Mouse (Mus musculus) forebrain, embryonic 10.5 days (tissue): ENCODE results near the gene Coro1c. TPM values are rescaled to one million over a fixed set of nuclear protein-coding genes. Genes with fewer than 3 reads are reported as not detected.

Experiments
- DNase-seq: peaks from one replicate; pipeline ENCODE4 v3.0.0-alpha.2; 2017; ENCODE audit warnings: low spot score; ENCODE audit errors: extremely low spot score
- H3K27ac ChIP-seq: fragments of 300-500 bp; sonication (generic); 2 replicates; pipeline ENCODE4 v1.5.1; 2016; ENCODE audit warnings: mild to moderate bottlenecking
- H3K27me3 ChIP-seq: fragments of 300-500 bp; sonication (generic); 2 replicates; pipeline ENCODE4 v1.6.1; 2016; ENCODE audit warnings: mild to moderate bottlenecking; ENCODE audit not compliant: poor library complexity, severe bottlenecking
- H3K36me3 ChIP-seq: fragments of 300-500 bp; sonication (generic); replicated peaks from 2 replicates; pipeline ENCODE4 v1.6.1; 2016; ENCODE audit warnings: mild to moderate bottlenecking, moderate library complexity
- H3K4me1 ChIP-seq: fragments of 300-500 bp; sonication (generic); 2 replicates; pipeline ENCODE4 v1.6.1; 2016
- H3K4me3 ChIP-seq: fragments of 300-500 bp; sonication (generic); 2 replicates; pipeline ENCODE4 v1.5.1; 2016; ENCODE audit warnings: mild to moderate bottlenecking, moderate library complexity
- H3K9me3 ChIP-seq: fragments of 300-500 bp; sonication (generic); 2 replicates; pipeline ENCODE4 v1.6.1; 2016; ENCODE audit warnings: mild to moderate bottlenecking, moderate library complexity
- WGBS: fragments of 180-500 bp; shearing (Covaris S2); methylation state at CpG from one replicate; pipeline ENCODE4 v1.1.7; 2016; 5-methylcytosine and 5-hydroxymethylcytosine counted together
- polyA plus RNA-seq: library from polyadenylated mRNA; unstranded; fragments of >200 nt; fragmentation: Nextera tagmentation; extraction: Ambion mirVana; gene quantifications from 2 replicates; pipeline ENCODE4 v1.2.1, GENCODE M21; 2016

Gene Coro1c
- 209 and 210 TPM in 2 replicates for polyA plus RNA-seq

DNA sequence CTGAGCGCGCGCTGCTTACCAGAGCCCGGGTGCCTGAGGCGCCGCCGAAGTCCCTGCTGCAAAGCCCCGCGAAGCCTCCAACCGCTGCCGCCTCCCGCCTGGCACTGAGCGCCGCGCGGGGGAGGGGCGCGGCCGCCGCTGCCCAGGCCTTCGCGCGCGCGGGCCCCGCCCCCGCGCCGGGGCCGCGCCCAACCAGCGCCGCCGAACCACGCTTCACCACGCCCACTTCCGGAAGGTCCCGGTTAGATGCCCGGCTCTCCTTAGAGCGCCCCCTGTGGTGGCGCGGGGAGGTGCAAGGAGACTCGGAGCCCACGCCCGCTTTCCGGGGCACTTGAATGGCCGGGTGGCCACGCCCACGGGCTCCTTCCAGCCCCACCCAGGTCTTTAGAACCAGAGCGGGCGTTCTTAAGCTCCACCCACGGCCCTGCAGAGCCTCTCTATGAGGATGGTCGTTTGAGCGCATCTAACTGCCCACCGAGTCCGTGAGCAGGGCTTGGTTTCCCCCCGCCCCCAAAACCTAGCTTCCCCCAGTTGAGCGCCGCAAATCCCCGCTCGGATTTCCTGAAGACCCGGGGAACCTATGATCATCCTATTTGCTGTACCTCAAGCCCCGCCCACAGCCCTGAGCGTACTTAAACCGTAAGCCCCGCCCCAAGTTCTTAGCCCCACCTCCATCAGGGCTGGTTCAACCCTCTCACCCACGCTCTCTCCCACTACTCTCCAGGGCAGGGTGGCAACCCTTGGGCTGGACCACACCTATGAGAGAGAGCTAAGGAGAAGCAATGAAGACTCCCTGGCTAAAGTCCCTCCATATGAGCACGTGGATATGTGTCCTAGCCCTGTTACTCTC lies at the start of gene Coro1c:
Gene Coro1c (minus strand): TSS at position 167 of the 850 bp plus-strand sequence.
- no peaks in the 10 kb centered on the region for H3K9me3 ChIP-seq
- H3K36me3 ChIP-seq = no peaks in the 10 kb centered on the region; the same call in 1 of the 2 replicates
- peak within 1 kb of the TSS; percentile 98 for H3K4me3 ChIP-seq
- H3K27ac ChIP-seq = peak within 1 kb of the TSS; percentile 98
- peaks cover 67% of the 10 kb centered on the region for H3K4me1 ChIP-seq
- DNase-seq = peak; percentile 99
- under 1% methylated on average over 67 of the region's 68 CpGs for WGBS
- no peaks in the 10 kb centered on the region for H3K27me3 ChIP-seq

DNA sequence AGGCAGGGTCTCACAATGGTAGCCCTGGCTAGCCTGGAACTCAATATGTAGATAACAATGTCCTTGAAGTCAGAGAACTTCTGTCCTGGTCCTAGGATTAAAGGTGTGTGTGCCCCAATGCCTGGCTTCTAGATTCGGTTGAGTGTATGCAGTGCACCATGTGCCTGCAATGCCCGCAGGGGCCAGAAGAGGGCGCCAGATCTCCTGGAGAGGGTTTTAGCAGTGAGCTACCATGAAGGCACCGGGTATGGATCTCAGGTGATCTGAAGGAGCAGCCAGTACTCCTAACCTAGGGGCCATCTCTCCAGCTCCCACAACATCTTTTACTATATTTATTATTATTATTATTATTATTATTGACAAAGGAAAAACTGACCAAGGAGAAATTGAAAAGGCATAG lies 48.0 kb upstream of the Coro1c start:
- Histone ChIP-seq H3K27ac (no peak overlapping the region), H3K4me1 (peaks cover 25% of the 10 kb centered on the region), H3K9me3 (no peaks in the 10 kb centered on the region), H3K36me3 (peaks cover 71% of the 10 kb centered on the region), H3K4me3 (no peak overlapping the region), H3K27me3 (no peaks in the 10 kb centered on the region)
- peak; percentile 92 for DNase-seq
- WGBS = 13% methylated on average over 4 of the region's 4 CpGs

DNA sequence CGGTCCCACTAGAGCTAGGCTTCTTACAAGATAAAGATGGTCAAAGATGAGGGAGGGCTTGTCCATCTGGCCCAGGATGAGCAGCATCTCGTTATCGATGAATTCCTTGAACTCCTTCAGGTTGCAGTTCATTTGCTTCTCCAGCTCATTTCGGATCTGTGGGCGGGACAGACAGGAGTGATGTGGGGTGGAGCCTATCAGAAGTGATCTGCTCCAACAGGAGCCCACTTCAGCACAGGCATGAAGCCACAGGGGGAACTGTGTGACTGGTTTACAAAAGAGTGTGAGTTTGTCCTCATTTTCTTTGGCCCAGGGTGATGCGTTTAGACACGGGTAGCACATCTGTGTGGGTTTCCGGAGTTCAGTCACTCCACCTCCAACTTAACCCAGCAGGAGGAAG lies 47.1 kb upstream of the Coro1c start:
- no peaks in the 10 kb centered on the region for H3K9me3 ChIP-seq
- WGBS = 89% methylated on average over 8 of the region's 8 CpGs
- H3K4me3 ChIP-seq = no peak overlapping the region
- no peaks in the 10 kb centered on the region for H3K27me3 ChIP-seq
- H3K27ac ChIP-seq = no peak overlapping the region
- peaks cover 71% of the 10 kb centered on the region for H3K36me3 ChIP-seq
- DNase-seq = no peak
- H3K4me1 ChIP-seq = peaks cover 23% of the 10 kb centered on the region

DNA sequence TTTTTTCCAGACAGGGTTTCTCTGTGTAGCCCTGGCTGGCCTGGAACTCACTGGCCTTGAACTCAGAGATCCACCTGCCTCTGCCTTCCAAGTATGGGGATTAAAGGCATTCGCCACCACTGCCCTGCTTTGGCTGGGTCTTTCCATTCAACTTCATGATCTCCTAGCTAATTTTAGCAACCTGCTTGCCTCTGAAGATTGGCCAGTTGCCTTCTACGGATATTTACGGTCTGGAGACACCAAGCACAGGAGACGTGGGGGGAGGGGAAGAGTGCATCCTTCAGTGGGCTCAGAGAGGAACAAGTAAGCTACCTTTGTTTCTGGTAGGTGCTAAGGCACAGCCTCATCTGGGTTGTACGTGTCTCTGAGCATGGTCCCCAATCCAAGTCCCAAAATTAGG lies 46.7 kb upstream of the Coro1c start:
- Histone ChIP-seq H3K27me3 (no peaks in the 10 kb centered on the region), H3K36me3 (peaks cover 71% of the 10 kb centered on the region), H3K4me3 (no peak overlapping the region), H3K9me3 (no peaks in the 10 kb centered on the region), H3K27ac (no peak overlapping the region), H3K4me1 (peaks cover 23% of the 10 kb centered on the region)
- no peak for DNase-seq
- 91% methylated on average over 5 of the region's 5 CpGs for WGBS

DNA sequence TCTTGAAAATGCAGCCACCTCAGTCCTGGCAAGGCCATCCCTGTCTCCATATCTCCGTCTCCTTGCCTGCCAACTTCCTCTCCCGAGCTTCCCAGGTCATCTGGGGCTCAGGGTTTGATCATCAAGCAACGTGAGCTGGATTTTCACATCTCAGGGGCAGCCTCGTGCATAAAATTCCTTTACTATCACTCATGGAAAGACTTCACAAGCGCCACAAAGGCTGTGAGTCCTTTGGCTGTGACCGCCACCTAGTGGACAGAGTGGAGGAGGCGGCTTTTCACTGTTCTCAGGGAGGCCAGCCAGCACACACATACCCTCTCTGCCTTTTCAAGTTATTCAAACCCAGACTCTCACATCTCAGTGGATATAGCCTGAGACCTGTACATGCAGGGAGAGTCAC lies 45.9 kb upstream of the Coro1c start:
- Histone ChIP-seq H3K4me1 (peaks cover 15% of the 10 kb centered on the region), H3K4me3 (no peak overlapping the region), H3K27ac (0 out of 2 replicates have a peak overlapping the region, but pooled peaks have one; percentile 57), H3K27me3 (no peaks in the 10 kb centered on the region), H3K36me3 (peaks cover 79% of the 10 kb centered on the region), H3K9me3 (no peaks in the 10 kb centered on the region)
- peak; percentile 74 for DNase-seq
- 18% methylated on average over 7 of the region's 7 CpGs for WGBS

DNA sequence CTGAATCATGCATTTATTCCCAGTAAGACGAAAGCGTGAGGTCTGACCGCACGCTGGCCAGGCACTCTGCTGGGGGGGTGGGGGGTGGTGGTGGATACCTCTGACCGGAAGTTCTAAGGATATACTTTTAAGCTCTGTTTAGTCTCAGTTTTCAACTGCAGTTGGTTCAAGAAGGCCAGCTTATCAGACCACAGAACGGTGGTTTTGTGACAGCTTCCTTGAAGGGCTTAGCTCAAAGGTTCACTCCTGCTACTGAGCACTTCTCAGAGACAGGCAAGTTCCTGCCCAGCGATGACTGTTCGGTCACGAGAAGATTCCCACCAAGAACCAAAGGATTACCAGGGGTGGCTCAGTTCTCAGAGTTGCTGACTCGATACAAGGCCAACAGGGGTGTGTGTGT lies 44.0 kb upstream of the Coro1c start:
- no peak for DNase-seq
- H3K4me1 ChIP-seq = no peaks in the 10 kb centered on the region
- no peaks in the 10 kb centered on the region for H3K27me3 ChIP-seq
- H3K4me3 ChIP-seq = no peak overlapping the region
- no peak overlapping the region for H3K27ac ChIP-seq
- H3K9me3 ChIP-seq = no peaks in the 10 kb centered on the region
- H3K36me3 ChIP-seq = peaks cover 85% of the 10 kb centered on the region
- 94% methylated on average over 10 of the region's 10 CpGs for WGBS

DNA sequence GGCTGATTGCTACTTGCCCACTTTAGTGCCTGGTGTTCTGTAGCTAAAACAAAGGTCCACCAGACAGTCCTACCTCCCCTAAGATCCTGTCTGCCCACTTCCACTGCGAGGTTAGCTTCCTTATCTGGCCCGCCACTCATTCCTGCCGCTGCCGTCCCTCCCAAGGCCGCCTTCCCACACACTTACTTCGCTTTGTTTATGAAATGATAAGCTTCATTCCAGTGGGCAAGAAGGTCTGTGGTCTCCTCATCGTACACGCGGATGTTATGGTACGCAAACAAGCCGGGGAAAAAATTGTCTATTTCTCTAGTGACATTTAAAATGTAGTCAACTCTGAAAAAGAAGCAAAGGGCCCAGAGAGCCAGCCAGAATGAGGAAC lies 43.1 kb upstream of the Coro1c start:
- Histone ChIP-seq H3K4me1 (no peaks in the 10 kb centered on the region), H3K27me3 (no peaks in the 10 kb centered on the region), H3K27ac (peak overlapping the region; percentile 53), H3K36me3 (peaks cover 87% of the 10 kb centered on the region), H3K4me3 (no peak overlapping the region), H3K9me3 (no peaks in the 10 kb centered on the region)
- whole genome bisulfite sequencing = 94% methylated on average over 11 of the region's 11 CpGs
- no peak for DNase-seq

DNA sequence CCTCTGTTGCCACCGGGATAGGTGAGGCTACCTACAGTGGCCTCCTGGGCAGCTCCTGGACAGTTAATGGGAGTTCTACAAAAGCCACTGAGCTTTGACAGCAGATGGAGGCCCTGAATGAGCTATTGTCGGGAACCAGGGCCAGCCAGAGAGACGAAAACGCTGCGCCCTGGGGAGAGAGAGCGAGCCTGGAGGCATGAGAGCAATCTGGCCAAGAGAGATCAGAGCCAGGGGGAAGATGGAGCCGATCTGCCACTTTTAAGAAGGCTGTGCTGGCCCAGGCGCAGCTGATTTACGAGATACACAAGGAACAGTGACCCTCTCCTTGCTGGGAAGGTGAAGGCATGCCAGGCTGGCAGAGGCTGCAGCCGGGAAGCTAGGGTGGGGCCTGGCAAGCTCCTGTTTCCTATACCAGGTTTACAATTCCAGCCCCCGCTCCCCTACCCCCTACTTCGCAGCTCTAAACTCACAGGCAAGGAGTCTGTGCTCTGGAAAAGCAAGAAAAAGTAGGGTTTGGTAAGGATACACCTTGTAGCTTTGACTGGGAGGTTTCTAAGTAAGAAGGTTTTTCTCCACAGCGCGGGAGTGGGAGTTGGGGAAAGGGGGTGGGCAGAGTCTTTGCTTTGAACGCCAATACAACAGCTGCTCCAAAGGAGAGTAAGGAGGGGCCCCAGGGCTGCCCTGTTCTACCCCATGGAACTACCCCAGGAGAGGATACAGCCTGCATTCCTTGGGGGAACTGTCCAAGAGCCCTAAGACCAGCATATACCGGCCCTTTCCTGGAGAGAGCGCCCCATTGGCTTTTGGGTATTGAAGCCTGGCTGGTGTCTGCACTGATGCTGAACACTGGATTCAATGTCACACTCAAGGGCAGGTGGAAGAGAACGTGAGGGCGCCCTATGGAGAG lies 42.5 kb upstream of the Coro1c start:
- Histone ChIP-seq H3K36me3 (peaks cover 94% of the 10 kb centered on the region), H3K27ac (peak overlapping the region; percentile 53)
- WGBS = 86% methylated on average over 19 of the region's 19 CpGs

DNA sequence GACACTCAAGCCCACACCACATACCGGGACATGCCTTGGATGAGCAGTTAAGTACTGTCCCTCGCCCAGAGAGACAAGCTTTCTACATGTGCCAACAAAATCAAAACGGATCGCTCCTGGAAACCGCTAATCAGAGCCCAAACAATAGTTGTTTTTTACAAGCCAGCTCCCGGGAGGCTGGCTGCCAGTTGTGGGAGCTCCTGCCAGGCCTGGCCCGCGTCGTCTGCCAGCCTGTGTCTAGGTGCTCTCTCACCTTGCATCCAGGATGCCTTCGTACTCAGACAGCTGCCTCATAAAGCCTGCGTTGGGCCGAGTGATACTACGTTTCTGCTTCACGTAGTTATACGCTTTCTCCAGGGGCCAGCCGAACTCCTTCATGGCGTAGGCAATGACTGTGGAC lies 41.6 kb upstream of the Coro1c start:
- Histone ChIP-seq H3K27ac (0 out of 2 replicates have a peak overlapping the region, but pooled peaks have one; percentile 53), H3K4me1 (no peaks in the 10 kb centered on the region), H3K27me3 (no peaks in the 10 kb centered on the region), H3K36me3 (peaks cover 94% of the 10 kb centered on the region), H3K4me3 (no peak overlapping the region), H3K9me3 (no peaks in the 10 kb centered on the region)
- WGBS = 96% methylated on average over 17 of the region's 17 CpGs
- DNase-seq = no peak

More for the DNA sequence above, 42.5 kb upstream of the Coro1c start:
- Histone ChIP-seq H3K9me3 (no peaks in the 10 kb centered on the region), H3K4me1 (no peaks in the 10 kb centered on the region), H3K4me3 (no peak overlapping the region), H3K27me3 (no peaks in the 10 kb centered on the region)
- DNase-seq = no peak

DNA sequence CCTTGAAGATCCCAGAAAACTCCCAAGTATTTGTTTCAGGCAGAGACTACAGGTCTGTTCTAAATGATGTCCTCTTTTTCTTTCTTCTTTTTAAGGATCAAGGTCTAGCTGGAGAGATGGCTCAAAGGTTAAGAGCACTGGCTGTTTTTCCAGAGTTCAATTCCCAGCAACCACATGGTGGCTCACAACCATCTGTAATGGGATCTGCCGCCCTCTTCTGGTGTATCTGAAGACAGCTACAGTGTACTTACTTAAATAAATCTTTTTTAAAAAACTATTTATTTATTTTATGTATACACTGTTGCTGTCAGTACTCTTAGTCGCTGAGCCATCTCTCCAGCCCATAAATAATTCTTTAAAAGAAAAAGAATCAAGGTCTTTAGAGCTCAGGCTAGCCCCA lies 38.7 kb upstream of the Coro1c start:
- 69% methylated on average over 2 of the region's 2 CpGs for WGBS
- peaks cover 100% of the 10 kb centered on the region for H3K36me3 ChIP-seq
- no peak overlapping the region for H3K27ac ChIP-seq
- no peaks in the 10 kb centered on the region for H3K9me3 ChIP-seq
- H3K27me3 ChIP-seq = no peaks in the 10 kb centered on the region
- H3K4me3 ChIP-seq = no peak overlapping the region
- H3K4me1 ChIP-seq = peaks cover 8% of the 10 kb centered on the region
- DNase-seq = no peak

DNA sequence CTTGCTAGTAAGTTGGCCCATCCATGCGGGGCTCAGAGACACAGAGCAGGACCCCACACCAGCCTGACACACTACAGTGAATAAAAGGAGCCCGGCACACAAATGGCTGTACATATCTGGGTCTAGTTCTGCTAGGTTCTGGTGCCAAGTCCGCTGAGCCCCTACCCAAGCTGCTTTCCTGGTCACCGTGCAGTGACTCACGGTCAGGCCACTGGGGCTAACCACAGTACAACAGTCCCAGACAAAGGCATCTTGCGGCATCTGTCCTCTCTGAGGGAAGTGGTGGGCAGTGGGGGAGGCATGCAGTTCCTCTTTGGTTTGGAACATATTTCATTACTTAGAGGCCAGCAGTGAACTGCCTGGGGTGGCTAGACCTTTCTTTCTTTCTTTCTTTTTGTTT lies 36.6 kb upstream of the Coro1c start:
- no peaks in the 10 kb centered on the region for H3K9me3 ChIP-seq
- no peaks in the 10 kb centered on the region for H3K27me3 ChIP-seq
- DNase-seq = no peak
- H3K27ac ChIP-seq = peak overlapping the region; percentile 35; the same call in 1 of the 2 replicates
- H3K4me1 ChIP-seq = peaks cover 8% of the 10 kb centered on the region
- peaks cover 100% of the 10 kb centered on the region for H3K36me3 ChIP-seq
- 94% methylated on average over 6 of the region's 6 CpGs for WGBS
- no peak overlapping the region for H3K4me3 ChIP-seq

DNA sequence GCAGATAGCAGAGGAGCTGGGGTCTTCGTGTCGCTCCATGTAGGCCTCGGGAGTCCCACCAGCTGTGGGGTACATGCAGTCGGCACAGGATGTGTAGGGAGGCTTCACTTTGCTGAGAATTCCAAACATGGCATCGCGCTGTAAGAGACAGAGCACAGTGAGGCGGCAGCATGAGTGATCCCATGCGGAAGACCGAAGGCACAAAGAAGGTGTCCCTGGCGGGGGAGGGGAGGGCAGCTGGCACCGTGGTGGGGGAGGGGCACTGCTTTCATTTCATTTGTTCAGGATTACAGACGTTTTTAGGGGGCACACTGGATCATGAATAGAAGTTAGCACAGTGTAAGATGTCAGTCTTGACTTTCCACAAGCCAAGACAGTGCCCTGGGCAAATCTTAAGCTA lies 34.8 kb upstream of the Coro1c start:
- WGBS = 84% methylated on average over 12 of the region's 12 CpGs
- DNase-seq = no peak
- peak overlapping the region; percentile 74 for H3K27ac ChIP-seq
- H3K4me3 ChIP-seq = no peak overlapping the region
- H3K27me3 ChIP-seq = no peaks in the 10 kb centered on the region
- H3K36me3 ChIP-seq = peaks cover 92% of the 10 kb centered on the region
- peaks cover 16% of the 10 kb centered on the region for H3K4me1 ChIP-seq
- H3K9me3 ChIP-seq = no peaks in the 10 kb centered on the region
